Mouse (Mus musculus): ENCODE data around the gene Cpvl.

GRCm38 (mm10) chr6:53880530-53881234 is 97.8 kb downstream of the Cpvl start:
- TF ChIP-seq CTCF (IDR thresholded peaks at IDR 0.05; ENCODE audit: borderline replicate concordance, insufficient read depth, low read depth, low read length) (no peak), POLR2A (IDR thresholded peaks at IDR 0.05; ENCODE audit: borderline replicate concordance, insufficient read depth, low read length) (no peak)
